Mouse (Mus musculus) right cerebral cortex, postnatal 14 days (tissue): Measurements from ENCODE around the gene Cnbp.

ENCODE experiments used
- DNase-seq: peaks from one replicate; pipeline ENCODE4 v3.0.0; 2022

Cnbp gene

DNA sequence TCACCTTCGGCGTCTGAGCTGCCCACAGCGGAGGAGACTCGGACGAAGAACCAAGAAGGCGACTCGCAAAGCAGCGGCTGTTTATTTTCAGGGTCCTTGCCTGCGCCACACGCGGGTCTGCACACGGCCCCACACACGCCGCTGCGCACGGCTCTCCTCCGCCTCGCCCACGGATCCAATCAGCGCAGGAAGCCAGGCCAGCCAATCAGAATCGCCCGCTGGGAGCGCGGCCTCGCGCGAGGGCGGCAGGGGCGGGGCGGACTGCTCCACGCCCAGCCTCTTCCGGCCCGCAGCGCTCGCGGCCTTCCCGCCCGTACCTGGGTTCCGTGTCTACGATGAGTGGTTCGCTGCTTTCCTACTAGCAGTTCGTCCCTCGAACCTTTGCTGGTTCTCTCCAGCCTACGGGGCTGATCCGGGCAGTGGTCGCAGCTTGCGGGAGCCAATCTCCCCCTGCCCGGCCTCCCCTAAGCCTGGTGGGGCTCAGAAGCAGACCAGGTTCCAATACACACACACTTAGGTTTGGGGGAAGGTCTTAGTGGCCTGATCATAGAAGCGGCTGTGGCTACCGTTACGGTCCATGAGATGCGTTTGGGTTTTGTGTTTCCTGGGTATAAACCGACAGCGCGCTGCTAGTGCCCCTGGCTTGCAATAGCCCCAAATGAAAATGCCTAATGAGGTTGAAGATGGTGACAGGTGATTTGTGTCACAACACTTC, at the start of gene Cnbp:
Cnbp (minus strand) TSS at position 207 of the 715 bp plus-strand sequence.
- peak; percentile 98 for DNase-seq

DNA sequence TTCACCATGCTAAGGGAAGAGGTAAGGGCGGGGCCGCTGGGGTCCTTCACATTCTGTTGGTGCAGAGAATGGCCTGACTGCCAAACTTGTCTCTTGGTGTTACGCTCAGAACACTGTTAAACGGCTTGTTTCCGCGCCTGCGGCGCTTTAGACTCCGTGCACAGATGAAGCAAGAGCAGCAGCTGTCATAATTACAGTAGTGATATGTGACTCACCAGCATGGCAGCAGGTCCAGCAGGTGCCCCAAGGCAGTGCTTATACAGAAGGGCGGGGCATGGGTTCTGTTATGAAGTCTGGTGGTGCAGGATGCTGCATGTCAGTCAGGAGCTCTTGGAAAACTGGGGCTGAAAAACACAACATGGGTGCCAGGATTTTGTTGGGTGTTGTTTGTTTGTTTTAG, 47.1 kb upstream of the Cnbp start:
- no peak for DNase-seq

DNA sequence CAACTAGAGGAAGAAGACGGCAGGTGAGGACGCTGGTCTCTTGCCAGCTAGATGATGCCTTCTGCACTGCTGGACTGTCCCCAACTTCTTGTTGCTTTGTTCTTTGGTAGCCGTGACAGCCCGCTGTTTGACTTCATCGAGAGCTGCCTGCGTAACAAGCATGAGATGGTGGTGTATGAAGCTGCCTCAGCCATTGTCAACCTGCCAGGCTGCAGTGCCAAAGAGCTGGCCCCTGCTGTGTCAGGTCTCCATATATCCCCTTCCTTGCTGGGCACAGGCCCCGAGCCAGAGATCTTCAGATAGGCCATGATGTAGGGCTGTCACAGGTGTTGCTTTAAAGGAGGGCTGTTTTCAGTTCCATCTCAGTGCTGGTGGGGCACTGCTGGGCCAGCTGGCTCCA, 43.0 kb upstream of the Cnbp start:
- no peak for DNase-seq

- DNase-seq = peak; percentile 100
These were observed 36.8 kb upstream of the Cnbp start, which contains the start of gene Copg1 for GRCm38 (mm10) chr6:87887594-87888233. Gene Copg1 (plus strand): TSS chr6:87887814.

- DNase-seq = no peak
These were observed 35.8 kb upstream of the Cnbp start for GRCm38 (mm10) chr6:87886721-87887120.

GRCm38 (mm10) chr6:87882816-87883215, 31.9 kb upstream of the Cnbp start:
- DNase-seq = peak; percentile 87

DNA sequence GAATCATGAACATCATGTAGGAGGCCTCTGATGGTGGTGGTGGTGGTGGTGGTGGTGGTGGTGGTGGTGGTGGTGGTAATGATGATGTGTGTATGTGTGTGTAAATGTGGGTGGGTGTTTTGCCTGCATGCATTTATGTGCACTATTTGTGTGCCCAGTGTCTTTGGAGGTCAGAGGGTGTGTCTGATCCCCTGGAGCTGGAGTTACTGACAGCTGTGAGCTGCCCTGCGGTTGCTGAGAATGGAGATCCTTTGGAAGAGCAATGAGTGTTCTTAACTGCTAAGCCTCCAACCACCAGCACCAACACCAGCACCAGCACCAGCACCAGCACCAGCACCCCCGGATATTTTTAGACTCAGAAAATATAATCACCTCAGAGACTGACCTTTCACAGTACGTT, 31.3 kb upstream of the Cnbp start:
- no peak for DNase-seq

GRCm38 (mm10) chr6:87879628-87880027, 28.7 kb upstream of the Cnbp start:
- DNase-seq = no peak

- no peak for DNase-seq
These were observed 28.1 kb upstream of the Cnbp start for GRCm38 (mm10) chr6:87879010-87879409.

GRCm38 (mm10) chr6:87876068-87876643, 25.2 kb upstream of the Cnbp start:
- DNase-seq = no peak

DNA sequence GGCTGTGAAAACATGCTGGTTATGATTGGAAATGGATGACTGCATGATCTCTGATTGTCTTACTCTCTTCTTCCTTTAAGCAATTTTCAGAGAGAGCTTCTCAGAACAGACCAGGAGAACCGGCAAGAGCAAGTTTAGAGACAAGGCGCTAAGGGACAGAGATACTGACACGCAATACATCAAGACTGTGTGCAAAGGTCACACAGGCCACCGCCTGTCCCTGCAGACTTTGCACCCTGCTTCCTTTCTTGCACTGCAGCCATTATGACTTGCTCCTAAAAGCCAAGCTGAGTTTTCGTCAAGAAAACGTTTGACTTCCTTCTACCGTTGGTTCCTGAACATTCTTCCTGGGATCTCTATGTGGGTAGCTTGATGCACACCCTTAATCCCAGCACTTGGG, 24.7 kb upstream of the Cnbp start:
- no peak for DNase-seq

GRCm38 (mm10) chr6:87875083-87875482, 24.2 kb upstream of the Cnbp start:
- no peak for DNase-seq

DNA sequence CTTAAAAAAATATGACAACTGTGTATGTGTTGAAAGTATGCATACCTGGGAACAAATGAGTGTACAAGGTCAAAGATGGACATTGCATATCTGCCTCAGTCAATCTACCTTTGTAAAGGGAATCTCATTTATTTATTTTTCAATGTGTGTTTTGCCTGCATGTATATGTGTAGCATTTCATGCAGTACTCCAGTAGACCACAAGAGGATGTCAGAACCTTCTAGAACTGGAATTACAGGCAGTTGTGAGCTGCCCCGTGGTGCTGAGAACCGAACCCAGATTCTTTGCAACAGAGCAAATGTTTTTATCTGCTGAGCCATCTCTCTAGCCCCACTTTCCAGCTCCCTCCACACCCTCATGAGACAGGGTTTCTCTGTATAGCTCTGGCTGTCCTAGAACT, 23.1 kb upstream of the Cnbp start:
- no peak for DNase-seq

DNA sequence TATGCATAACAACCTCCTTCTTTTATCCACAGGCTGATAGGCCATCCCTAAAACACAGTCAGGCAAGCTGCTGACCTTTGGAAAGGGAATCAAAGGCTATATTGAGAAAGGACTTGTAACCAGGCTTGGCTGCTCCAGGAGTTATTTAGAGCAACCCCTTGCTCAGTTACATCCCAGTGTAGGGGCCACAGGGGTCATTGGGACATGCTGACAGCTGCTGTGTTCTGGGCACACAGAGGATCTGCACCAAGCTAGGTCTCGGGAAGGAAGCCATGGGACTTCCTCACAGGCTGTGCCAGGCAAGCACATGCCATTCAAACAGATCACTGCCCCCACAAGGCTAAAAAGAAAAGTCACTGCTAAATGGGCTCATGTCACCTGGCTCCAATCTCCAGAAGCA, 22.2 kb upstream of the Cnbp start:
- DNase-seq = no peak

- DNase-seq = no peak
These were observed 20.3 kb upstream of the Cnbp start for GRCm38 (mm10) chr6:87871240-87871639.

DNA sequence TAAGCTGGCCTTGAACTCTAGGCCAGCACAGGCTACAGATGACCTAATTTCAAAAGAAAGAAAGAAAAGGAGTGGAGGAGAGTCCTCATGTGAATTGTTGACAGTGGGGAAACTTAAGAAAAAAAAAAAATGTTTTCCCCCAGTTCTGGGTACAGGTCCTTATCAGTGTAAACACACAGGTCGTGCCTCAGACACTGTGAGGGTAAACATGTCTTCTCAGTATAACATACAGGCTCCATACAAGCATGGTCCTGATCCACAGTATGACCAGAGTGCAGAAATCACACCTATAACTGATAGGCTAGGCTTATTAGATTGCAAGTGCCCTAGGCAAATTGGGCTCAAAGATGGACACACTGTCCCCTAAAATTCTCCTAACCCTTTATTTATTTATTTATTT, 19.5 kb upstream of the Cnbp start:
- no peak for DNase-seq

DNA sequence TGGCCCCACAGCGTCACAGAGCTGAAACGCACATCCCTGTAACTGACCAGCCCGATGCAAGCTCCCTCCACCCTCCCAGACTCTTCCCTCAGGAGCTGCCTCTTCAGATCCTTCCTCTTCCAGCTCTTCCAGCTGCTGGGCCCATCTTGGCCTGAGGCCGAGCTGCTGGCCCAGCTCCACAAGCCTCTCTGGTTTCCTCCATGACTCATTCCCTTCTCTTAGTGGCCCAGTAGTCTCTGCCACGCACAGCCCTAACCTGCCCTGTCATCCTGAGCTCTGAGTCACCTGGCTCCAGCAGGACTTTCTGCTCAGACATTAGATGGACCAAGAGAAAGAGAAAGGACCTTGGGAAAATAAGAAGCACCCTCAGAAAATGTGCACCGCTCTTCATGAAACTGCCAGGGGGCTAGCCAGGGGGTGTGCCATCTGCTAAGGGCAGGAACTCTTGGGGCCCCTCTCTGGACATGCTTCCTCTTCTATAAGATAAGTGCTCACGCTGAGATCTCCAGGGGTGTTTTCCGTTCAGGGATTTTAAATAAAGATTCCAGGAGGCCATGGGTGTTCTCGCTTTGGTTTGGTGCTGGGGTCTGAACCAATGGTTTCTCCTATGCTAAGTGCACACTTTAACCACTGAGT, 18.1 kb upstream of the Cnbp start:
- no peak for DNase-seq

GRCm38 (mm10) chr6:87867256-87867655, 16.4 kb upstream of the Cnbp start:
- DNase-seq = no peak

GRCm38 (mm10) chr6:87866211-87866610, 15.3 kb upstream of the Cnbp start:
- no peak for DNase-seq

DNA sequence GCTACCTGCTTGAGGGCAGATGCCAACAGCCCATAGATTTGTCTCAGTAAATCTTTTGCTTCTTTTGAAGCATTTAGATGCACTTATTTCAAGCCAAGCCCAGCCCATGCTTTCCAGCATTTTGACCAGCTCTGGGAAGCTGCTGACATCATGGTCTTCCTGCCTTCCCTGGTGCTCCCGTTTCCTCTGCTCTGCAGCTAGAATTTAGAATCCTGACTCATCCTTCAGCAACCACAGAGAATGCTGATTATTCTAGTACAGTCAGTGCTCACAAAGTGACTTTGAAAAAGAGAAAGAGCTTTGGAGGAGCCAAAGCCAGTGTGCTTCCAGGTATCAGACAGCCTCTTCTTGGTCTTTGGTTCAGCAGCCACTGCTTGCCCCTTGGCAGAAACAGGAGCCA, 6.2 kb upstream of the Cnbp start:
- DNase-seq = no peak

DNA sequence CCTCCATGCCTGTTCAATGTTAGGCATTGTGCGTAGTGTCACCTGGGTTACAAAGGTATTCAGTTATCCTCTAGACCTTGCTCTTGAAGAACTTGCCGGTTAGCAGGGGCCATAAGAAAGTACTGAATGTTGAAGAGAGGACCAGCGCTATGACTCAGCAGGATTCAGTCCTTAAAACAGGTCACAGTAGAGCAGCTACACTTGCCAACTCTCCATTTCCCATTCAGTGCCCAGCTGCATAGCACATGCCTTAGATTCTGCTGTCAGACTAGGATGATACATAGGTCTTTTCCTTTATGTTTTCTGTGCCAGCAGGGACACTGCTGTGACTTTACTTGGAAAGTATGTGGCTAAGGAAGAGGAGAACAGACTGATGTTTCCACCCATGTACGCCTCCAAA, 2.5 kb upstream of the Cnbp start:
- no peak for DNase-seq

- DNase-seq = no peak
These were observed 965 bp upstream of the Cnbp start for GRCm38 (mm10) chr6:87851871-87852270.

- DNase-seq = peak; percentile 38
These were observed 579 bp downstream of the Cnbp start for GRCm38 (mm10) chr6:87850155-87850899.
